Mouse (Mus musculus): ENCODE measurements at regions not wholly inside any gene's neighbourhood (a gene's known extent, or its start where the extent isn't known, plus 50 kb on each side); places are given as distances from the start of the nearest gene placed in this dataset.

DNA sequence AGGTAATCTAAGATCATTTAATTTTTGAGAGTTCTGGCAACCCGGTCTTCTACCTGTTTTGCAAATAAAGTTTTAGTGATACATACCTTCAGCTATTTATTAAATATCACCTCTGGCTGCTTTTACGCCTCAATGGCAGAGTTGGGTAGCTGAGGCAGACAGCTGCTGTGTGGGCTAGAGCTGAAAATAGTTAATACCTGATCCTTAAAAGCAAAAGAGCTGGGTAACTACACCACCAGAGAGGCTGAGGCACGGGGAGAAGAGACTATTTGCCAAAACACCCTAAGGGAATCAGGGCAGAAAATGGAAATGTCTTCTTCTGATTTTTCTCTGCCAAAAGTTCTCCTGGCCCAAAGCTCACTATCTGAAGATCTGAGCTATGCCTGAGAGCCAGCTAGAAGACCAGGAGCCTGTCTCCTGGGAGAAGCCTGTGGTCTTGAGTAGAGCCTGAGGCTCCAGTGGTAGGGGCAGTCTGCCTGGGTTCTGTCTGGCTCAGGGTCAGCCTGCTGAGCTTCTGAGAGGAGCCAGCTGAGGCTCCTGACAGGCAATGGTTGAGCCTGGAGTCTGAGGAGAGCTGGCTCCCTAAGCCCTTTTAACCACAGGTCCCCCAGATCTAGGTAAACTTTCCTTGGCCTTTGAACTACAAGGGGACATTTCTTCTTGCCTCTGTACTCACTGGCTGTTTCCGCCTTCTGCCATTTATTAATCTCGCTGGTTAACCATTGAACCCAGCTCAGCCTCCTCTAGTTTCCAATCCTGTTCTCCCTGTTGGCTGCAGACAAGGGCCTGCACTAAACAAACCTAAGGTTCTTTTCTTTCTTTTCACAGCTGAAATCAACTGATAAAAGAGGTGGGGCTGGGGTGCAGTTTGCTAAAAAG lies 208.7 kb downstream of the Opa1 start:
- TF ChIP-seq POLR2A (IDR thresholded peaks at IDR 0.05; ENCODE audit: insufficient read length, low read depth) (no peak), CEBPB (IDR thresholded peaks at IDR 0.05; ENCODE audit: insufficient read depth, poor library complexity, severe bottlenecking) (no peak), TCF12 (IDR thresholded peaks at IDR 0.05; ENCODE audit: insufficient read depth, poor library complexity, severe bottlenecking) (no peak), REST (IDR thresholded peaks at IDR 0.05; ENCODE audit: insufficient read depth, insufficient read length) (no peak), MAX (IDR thresholded peaks at IDR 0.05; ENCODE audit: low read depth) (no peak), E2F4 (IDR thresholded peaks at IDR 0.05; ENCODE audit: insufficient read depth) (no peak), POLR2AphosphoS2 (IDR thresholded peaks at IDR 0.05; ENCODE audit: insufficient read length, low read depth) (no peak), MYOD1 (IDR thresholded peaks at IDR 0.05; ENCODE audit: control insufficient read depth in 1 of 3, insufficient read length in 2 of 3, low read depth in 2 of 3) (no peak), USF1 (IDR thresholded peaks at IDR 0.05; ENCODE audit: low read depth) (no peak), MYOG (IDR thresholded peaks at IDR 0.05; ENCODE audit: control insufficient read depth in 1 of 3, insufficient read depth in 1 of 3, insufficient read length in 2 of 3, low read depth in 2 of 3) (no peak)
